Mouse (Mus musculus) E14TG2a.4 (cell line): ENCODE measurements around the gene Olfr1454.

Experiments used
- H3K27me3 ChIP-seq: 2 replicates; pipeline ENCODE4 v1.6.1; 2014; ENCODE audit warnings: low read length, control low read depth; ENCODE audit not compliant: insufficient read depth
- H3K36me3 ChIP-seq: 2 replicates; pipeline ENCODE4 v1.6.1; 2014; ENCODE audit warnings: low read length, control low read depth; ENCODE audit not compliant: insufficient read depth
- H3K4me1 ChIP-seq: replicated peaks from 2 replicates; pipeline ENCODE4 v1.6.1; 2014; ENCODE audit warnings: low read depth, low read length, control low read depth
- H3K4me3 ChIP-seq: replicated peaks from 2 replicates; pipeline ENCODE4 v1.5.1; 2014; ENCODE audit warnings: mild to moderate bottlenecking, low read length
- H3K9me3 ChIP-seq: 2 replicates; pipeline ENCODE4 v1.6.1; 2014; ENCODE audit warnings: low read length, control low read depth
- CTCF ChIP-seq: conservative IDR thresholded peaks from 2 replicates; pipeline ENCODE4 v1.5.1; 2014; ENCODE audit warnings: low read length
- NANOG ChIP-seq: IDR thresholded peaks from 2 replicates; pipeline ENCODE4 v1.6.1; 2014; ENCODE audit warnings: borderline replicate concordance, low read length, mixed read lengths
- POU5F1 ChIP-seq: IDR thresholded peaks from 2 replicates; pipeline ENCODE4 v1.6.1; 2014; ENCODE audit warnings: low read length, borderline replicate concordance

Gene Olfr1454

GRCm38 (mm10) chr19:13060310-13060709 lies at the start of gene Olfr1454:
Gene Olfr1454 (plus strand): TSS chr19:13060610.
- peaks cover 5% of the 10 kb centered on the region; the same call in 1 of the 2 replicates for H3K9me3 ChIP-seq
- no peaks in the 10 kb centered on the region for H3K27me3 ChIP-seq
- H3K4me3 ChIP-seq, result no peak within 1 kb of the TSS
- TF ChIP-seq NANOG (no peak), POU5F1 (no peak), CTCF (no peak)
- H3K36me3 ChIP-seq, result no peaks in the 10 kb centered on the region
- H3K4me1 ChIP-seq, result no peaks in the 10 kb centered on the region

- no peaks in the 10 kb centered on the region for H3K4me1 ChIP-seq
- H3K9me3 ChIP-seq, result no peaks in the 10 kb centered on the region
- H3K4me3 ChIP-seq, result no peak within 1 kb of the TSS
- H3K36me3 ChIP-seq, result no peaks in the 10 kb centered on the region
- TF ChIP-seq CTCF (no peak), NANOG (no peak), POU5F1 (no peak)
- H3K27me3 ChIP-seq, result no peaks in the 10 kb centered on the region
Measured at GRCm38 (mm10) chr19:13028227-13028626, 32.2 kb upstream of the Olfr1454 start, which contains the start of gene Olfr1453. Gene Olfr1453 (minus strand): TSS chr19:13028327.

- H3K36me3 ChIP-seq, result no peaks in the 10 kb centered on the region
- no peak overlapping the region for H3K4me3 ChIP-seq
- no peak for TF ChIP-seq POU5F1
- TF ChIP-seq NANOG, result no peak
- no peak for TF ChIP-seq CTCF
- no peaks in the 10 kb centered on the region for H3K9me3 ChIP-seq
- H3K27me3 ChIP-seq, result no peaks in the 10 kb centered on the region
- no peaks in the 10 kb centered on the region for H3K4me1 ChIP-seq
Measured at GRCm38 (mm10) chr19:13093908-13094307, 33.5 kb downstream of the Olfr1454 start.

GRCm38 (mm10) chr19:13097791-13098190 lies 37.4 kb downstream of the Olfr1454 start, which contains the start of gene Olfr1457:
Gene Olfr1457 (minus strand): TSS chr19:13097891.
- Histone ChIP-seq H3K36me3 (no peaks in the 10 kb centered on the region), H3K9me3 (no peaks in the 10 kb centered on the region), H3K27me3 (no peaks in the 10 kb centered on the region), H3K4me3 (no peak within 1 kb of the TSS), H3K4me1 (no peaks in the 10 kb centered on the region)
- TF ChIP-seq POU5F1, result no peak
- no peak for TF ChIP-seq CTCF
- TF ChIP-seq NANOG, result no peak

GRCm38 (mm10) chr19:13106675-13107074 lies 46.3 kb downstream of the Olfr1454 start, which contains the start of gene Olfr1458:
Gene Olfr1458 (minus strand): TSS chr19:13106775.
- no peaks in the 10 kb centered on the region for H3K36me3 ChIP-seq
- no peaks in the 10 kb centered on the region for H3K27me3 ChIP-seq
- TF ChIP-seq NANOG, result no peak
- no peak for TF ChIP-seq POU5F1
- no peak for TF ChIP-seq CTCF
- H3K4me1 ChIP-seq, result no peaks in the 10 kb centered on the region
- no peak within 1 kb of the TSS for H3K4me3 ChIP-seq
- H3K9me3 ChIP-seq, result no peaks in the 10 kb centered on the region
